Mouse (Mus musculus): ENCODE data around the gene Stx6. TPM values are rescaled to one million over a fixed set of nuclear protein-coding genes. Genes with fewer than 3 reads are reported as not detected.

The Stx6 gene
- polyA plus RNA-seq, 1 experiment from 2014 or later, result 82.9 TPM

GRCm38 (mm10) chr1:155250531-155251135 lies 92.1 kb downstream of the Stx6 start:
- no peaks in the 10 kb centered on the region for H3K36me3 ChIP-seq (ENCODE audit: control insufficient read depth, insufficient read depth, low read length)
- 39% methylated on average over 4 of the region's 4 CpGs for WGBS
- H3K27me3 ChIP-seq (replicated peaks; ENCODE audit: control insufficient read depth, insufficient read depth, low read length), result no peaks in the 10 kb centered on the region
- H3K4me1 ChIP-seq (ENCODE audit: control insufficient read depth, insufficient read depth, low read depth, low read length), result no peaks in the 10 kb centered on the region
- H3K9me3 ChIP-seq (ENCODE audit: control insufficient read depth, low read length), result no peaks in the 10 kb centered on the region
- H3K4me3 ChIP-seq (ENCODE audit: low read length), result no peak overlapping the region
- no peak overlapping the region for H3K9ac ChIP-seq (ENCODE audit: low read depth, low read length)
- ATAC-seq, result no peak
- no peak overlapping the region for H3K27ac ChIP-seq (ENCODE audit: low read depth, low read length)
- no peak overlapping the region for H3K4me2 ChIP-seq (ENCODE audit: low read length)

DNA sequence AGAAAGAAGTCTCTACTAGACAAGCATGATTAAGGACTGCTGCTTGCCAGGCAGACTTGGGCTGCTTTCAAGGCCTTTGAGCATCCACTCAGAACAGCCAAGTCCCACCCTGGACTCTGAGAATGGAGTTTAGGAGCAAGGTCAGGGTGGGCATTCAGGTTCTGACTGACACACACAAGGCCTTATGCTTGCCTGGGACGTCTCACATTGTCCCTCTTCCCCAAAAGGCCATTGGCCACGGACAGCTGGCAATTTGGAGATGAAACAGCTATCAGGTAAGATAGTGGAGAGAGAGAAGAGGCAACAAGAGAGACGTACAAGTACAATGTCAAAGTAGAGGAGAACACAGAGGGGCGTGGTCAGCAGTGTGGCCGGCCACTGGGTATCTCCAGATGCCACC lies 93.1 kb downstream of the Stx6 start:
- Histone ChIP-seq H3K4me2 (ENCODE audit: low read length) (no peak overlapping the region), H3K27me3 (replicated peaks; ENCODE audit: control insufficient read depth, insufficient read depth, low read length) (no peaks in the 10 kb centered on the region), H3K9me3 (ENCODE audit: control insufficient read depth, low read length) (no peaks in the 10 kb centered on the region), H3K27ac (ENCODE audit: low read depth, low read length) (no peak overlapping the region), H3K36me3 (ENCODE audit: control insufficient read depth, insufficient read depth, low read length) (no peaks in the 10 kb centered on the region), H3K4me1 (ENCODE audit: control insufficient read depth, insufficient read depth, low read depth, low read length) (no peaks in the 10 kb centered on the region), H3K4me3 (ENCODE audit: low read length) (no peak overlapping the region), H3K9ac (ENCODE audit: low read depth, low read length) (no peak overlapping the region)
- no peak for ATAC-seq
- WGBS, result 80% methylated on average over 5 of the region's 5 CpGs

DNA sequence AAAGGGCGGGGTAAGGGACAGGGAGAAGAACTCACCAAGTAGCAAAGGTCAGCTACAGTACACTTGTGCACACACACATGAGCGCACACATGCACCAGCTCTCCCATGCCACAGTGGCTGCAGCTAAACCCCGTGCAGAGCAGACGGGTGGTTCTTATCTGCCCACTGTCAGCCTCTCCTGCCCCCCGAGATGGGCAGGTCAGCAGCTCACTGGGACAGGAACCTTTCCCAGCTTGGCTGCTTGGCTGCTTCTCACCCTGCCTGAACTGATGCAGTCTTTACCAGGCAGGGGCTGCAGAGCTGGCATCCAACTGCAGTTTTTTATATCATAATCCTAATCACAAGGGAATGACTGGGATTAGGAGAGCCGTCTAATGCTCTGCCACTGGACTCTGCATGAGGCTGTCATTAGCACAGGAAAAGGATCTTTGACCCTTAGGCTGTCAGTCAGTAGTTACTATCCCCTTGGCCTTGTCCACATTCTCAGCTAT lies 94.2 kb downstream of the Stx6 start:
- H3K4me1 ChIP-seq (ENCODE audit: control insufficient read depth, insufficient read depth, low read depth, low read length), result no peaks in the 10 kb centered on the region
- no peak overlapping the region for H3K4me2 ChIP-seq (ENCODE audit: low read length)
- whole genome bisulfite sequencing, result 57% methylated on average over 6 of the region's 6 CpGs
- H3K36me3 ChIP-seq (ENCODE audit: control insufficient read depth, insufficient read depth, low read length), result no peaks in the 10 kb centered on the region
- no peak overlapping the region for H3K27ac ChIP-seq (ENCODE audit: low read depth, low read length)
- no peak overlapping the region for H3K4me3 ChIP-seq (ENCODE audit: low read length)
- H3K9me3 ChIP-seq (ENCODE audit: control insufficient read depth, low read length), result no peaks in the 10 kb centered on the region
- no peak for ATAC-seq
- H3K9ac ChIP-seq (ENCODE audit: low read depth, low read length), result no peak overlapping the region
- no peaks in the 10 kb centered on the region for H3K27me3 ChIP-seq (replicated peaks; ENCODE audit: control insufficient read depth, insufficient read depth, low read length)

GRCm38 (mm10) chr1:155253126-155253525 lies 94.6 kb downstream of the Stx6 start:
- no peaks in the 10 kb centered on the region for H3K4me1 ChIP-seq (ENCODE audit: control insufficient read depth, insufficient read depth, low read depth, low read length)
- no peaks in the 10 kb centered on the region for H3K9me3 ChIP-seq (ENCODE audit: control insufficient read depth, low read length)
- no peak overlapping the region for H3K4me2 ChIP-seq (ENCODE audit: low read length)
- ATAC-seq, result no peak
- no peaks in the 10 kb centered on the region for H3K36me3 ChIP-seq (ENCODE audit: control insufficient read depth, insufficient read depth, low read length)
- WGBS, result 76% methylated on average over 12 of the region's 12 CpGs
- H3K27me3 ChIP-seq (replicated peaks; ENCODE audit: control insufficient read depth, insufficient read depth, low read length), result no peaks in the 10 kb centered on the region
- H3K9ac ChIP-seq (ENCODE audit: low read depth, low read length), result no peak overlapping the region
- H3K4me3 ChIP-seq (ENCODE audit: low read length), result no peak overlapping the region
- H3K27ac ChIP-seq (ENCODE audit: low read depth, low read length), result no peak overlapping the region

DNA sequence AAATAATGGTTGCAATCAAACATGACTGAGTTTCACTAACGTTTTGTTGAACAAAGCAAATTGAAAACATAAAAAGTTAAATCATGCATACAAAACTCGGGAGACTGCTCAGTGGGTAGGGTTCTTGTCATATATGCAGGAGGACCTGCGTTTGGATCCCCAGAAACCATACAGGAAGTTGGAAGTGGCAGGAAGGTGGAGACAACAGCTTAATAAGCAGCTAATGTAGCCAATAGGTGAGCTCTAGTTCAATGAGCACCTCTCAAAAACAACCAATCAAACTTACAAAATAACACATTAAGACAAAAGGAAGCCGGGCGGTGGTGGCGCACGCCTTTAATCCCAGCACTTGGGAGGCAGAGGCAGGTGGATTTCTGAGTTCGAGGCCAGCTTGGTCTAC lies 95.8 kb downstream of the Stx6 start:
- H3K36me3 ChIP-seq (ENCODE audit: control insufficient read depth, insufficient read depth, low read length), result no peaks in the 10 kb centered on the region
- H3K9me3 ChIP-seq (ENCODE audit: control insufficient read depth, low read length), result no peaks in the 10 kb centered on the region
- no peak overlapping the region for H3K4me3 ChIP-seq (ENCODE audit: low read length)
- H3K27ac ChIP-seq (ENCODE audit: low read depth, low read length), result no peak overlapping the region
- H3K4me2 ChIP-seq (ENCODE audit: low read length), result no peak overlapping the region
- no peak for ATAC-seq
- 85% methylated on average over 8 of the region's 8 CpGs for WGBS
- H3K9ac ChIP-seq (ENCODE audit: low read depth, low read length), result no peak overlapping the region
- no peaks in the 10 kb centered on the region for H3K4me1 ChIP-seq (ENCODE audit: control insufficient read depth, insufficient read depth, low read depth, low read length)
- no peaks in the 10 kb centered on the region for H3K27me3 ChIP-seq (replicated peaks; ENCODE audit: control insufficient read depth, insufficient read depth, low read length)

Other genes with a start within 250 kb of the Stx6 start
- 4.5 and 5.5 TPM in 2 replicates for gene Ier5, start 59.1 kb upstream of the Stx6 start, polyA plus RNA-seq (2015; fragmentation: Nextera tagmentation; extraction: Ambion mirVana)
- gene Mr1, start 11.9 kb upstream of the Stx6 start, polyA plus RNA-seq (2015; fragmentation: Nextera tagmentation; extraction: Ambion mirVana), result 2.1 and 2.5 TPM in 2 replicates
- gene BC034090, start 85.7 kb downstream of the Stx6 start, polyA plus RNA-seq (2015; fragmentation: Nextera tagmentation; extraction: Ambion mirVana), result 6.0 and 6.1 TPM in 2 replicates

Measured in hindbrain, embryonic 16.5 days (tissue).